Mouse (Mus musculus) splenic B cell, adult 2 months (primary cell): ENCODE data around the gene Bpifa5.

Experiments
- DNase-seq: peaks from one replicate; pipeline ENCODE4 v3.0.0-alpha.2; 2011; ENCODE audit warnings: low read depth, low spot score
- H3K27me3 ChIP-seq: 2 replicates; pipeline ENCODE4 v1.6.1; 2012; ENCODE audit warnings: mild to moderate bottlenecking, low read length, moderate library complexity, mixed read lengths; ENCODE audit not compliant: control insufficient read depth, poor library complexity, insufficient read depth, severe bottlenecking
- H3K36me3 ChIP-seq: 2 replicates; pipeline ENCODE4 v1.6.1; 2012; ENCODE audit warnings: mild to moderate bottlenecking, low read length, moderate library complexity, mixed read lengths; ENCODE audit not compliant: control insufficient read depth, poor library complexity, insufficient read depth, severe bottlenecking

Gene Bpifa5

GRCm38 (mm10) chr2:154189877-154190434 is 27.5 kb downstream of the Bpifa5 start:
- Histone ChIP-seq H3K36me3 (no peaks in the 10 kb centered on the region), H3K27me3 (no peaks in the 10 kb centered on the region)
- no peak for DNase-seq

DNA sequence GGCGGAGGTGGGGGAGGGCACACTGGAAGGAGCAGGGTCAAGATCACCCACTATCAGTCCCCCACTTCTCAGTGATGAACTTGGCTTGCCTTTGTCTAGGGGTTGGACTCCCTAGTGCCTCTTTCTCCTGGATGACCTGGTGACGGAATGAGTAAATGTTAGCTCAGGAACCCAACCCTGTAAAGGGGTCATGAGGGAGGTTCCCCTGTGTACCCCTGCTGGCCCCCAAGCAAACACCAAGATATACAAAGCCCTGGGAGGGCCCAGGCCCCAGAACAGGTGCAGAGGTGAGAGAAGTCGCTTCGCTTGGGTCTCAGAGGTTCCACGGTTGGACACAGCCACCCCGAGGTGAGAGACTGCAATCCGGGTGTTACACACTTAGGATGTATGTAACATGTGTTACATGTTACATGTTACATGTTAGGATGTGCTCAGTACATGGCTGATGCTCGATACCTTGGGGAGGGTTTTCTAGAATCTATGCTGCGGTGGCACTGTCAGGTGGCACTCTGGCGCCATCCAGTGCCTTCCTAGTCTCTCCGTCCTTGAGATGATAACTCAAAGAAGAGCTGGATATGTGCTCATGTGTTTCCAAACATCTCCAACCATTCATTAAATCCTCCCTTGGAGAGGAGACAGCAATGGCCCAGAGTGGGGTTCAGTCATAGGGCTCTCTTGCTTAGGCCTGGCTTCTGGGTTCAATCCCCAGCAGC is 28.3 kb downstream of the Bpifa5 start, which contains the start of gene Bpifb1:
Gene Bpifb1 (plus strand): TSS at position 273 of the 713 bp plus-strand sequence.
- no peaks in the 10 kb centered on the region for H3K36me3 ChIP-seq
- no peak for DNase-seq
- H3K27me3 ChIP-seq: no peaks in the 10 kb centered on the region

GRCm38 (mm10) chr2:154192141-154192540 is 29.7 kb downstream of the Bpifa5 start:
- DNase-seq: no peak

GRCm38 (mm10) chr2:154193071-154193470 is 30.7 kb downstream of the Bpifa5 start:
- no peaks in the 10 kb centered on the region for H3K36me3 ChIP-seq
- no peak for DNase-seq
- no peaks in the 10 kb centered on the region for H3K27me3 ChIP-seq

More at GRCm38 (mm10) chr2:154192141-154192540, 29.7 kb downstream of the Bpifa5 start:
- Histone ChIP-seq H3K27me3 (no peaks in the 10 kb centered on the region), H3K36me3 (no peaks in the 10 kb centered on the region)

- Histone ChIP-seq H3K27me3 (no peaks in the 10 kb centered on the region), H3K36me3 (no peaks in the 10 kb centered on the region)
- no peak for DNase-seq
Observed at GRCm38 (mm10) chr2:154193994-154194504, 31.6 kb downstream of the Bpifa5 start.

- DNase-seq: no peak
- no peaks in the 10 kb centered on the region for H3K36me3 ChIP-seq
- H3K27me3 ChIP-seq: no peaks in the 10 kb centered on the region
Observed at GRCm38 (mm10) chr2:154197036-154197435, 34.6 kb downstream of the Bpifa5 start.

DNA sequence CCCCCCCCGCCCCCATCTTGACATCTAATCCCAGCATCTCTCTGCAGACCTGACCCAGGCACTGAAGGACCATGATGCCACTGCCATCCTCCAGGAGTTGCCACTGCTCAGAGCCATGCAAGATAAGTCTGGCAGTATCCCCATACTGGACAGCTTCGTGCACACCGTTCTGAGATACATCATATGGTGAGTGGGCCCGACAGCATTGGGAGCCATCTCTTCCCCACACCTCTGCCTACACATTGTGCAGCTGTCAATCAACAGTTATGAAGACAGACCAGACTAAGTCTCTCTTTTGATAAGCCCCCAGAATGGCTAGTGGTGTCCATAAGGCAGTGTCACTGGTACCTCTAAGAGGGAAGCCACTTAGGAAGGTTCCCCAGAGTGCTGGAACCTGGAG is 42.2 kb downstream of the Bpifa5 start:
- Histone ChIP-seq H3K36me3 (no peaks in the 10 kb centered on the region), H3K27me3 (no peaks in the 10 kb centered on the region)
- DNase-seq: no peak

DNA sequence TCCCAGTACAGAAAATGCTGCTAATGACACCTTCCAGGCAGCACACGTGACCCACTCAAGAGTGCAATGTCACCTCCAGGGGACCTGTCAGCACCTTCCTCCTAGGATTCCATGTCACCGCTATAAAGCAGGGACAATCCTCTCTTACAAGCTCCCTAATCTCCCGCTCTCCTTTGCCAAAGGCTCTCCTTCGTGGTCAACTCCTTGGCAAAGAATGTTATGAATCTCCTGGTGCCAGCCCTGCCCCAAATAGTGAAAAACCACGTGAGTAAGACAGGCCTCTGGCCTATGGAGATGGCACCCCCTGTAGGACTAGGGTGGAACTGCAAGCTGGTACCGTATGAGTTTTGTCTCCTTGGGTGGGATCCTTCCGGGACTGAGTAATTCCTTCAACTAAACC is 44.5 kb downstream of the Bpifa5 start:
- DNase-seq: peak; percentile 19
- H3K27me3 ChIP-seq: no peaks in the 10 kb centered on the region
- no peaks in the 10 kb centered on the region for H3K36me3 ChIP-seq

DNA sequence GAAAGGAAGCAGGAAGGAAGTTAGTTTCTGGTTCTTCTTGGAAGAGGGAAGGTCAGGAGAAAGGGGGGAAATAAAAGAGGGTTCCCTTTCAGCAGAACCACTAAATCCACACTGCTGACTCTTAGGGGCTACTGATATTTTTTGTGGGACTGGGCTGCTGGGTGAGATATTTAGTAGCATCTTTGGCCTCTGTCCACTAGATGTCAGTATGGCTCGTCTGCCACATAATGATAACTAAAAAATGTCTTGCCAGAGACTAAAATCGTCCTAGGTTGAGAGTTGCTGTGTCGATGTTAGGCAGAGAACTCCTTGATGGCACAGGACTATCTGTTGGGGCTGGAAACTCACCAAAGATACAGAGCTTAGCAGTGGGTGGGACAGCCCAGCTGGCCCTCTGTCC is 46.7 kb downstream of the Bpifa5 start:
- H3K27me3 ChIP-seq: no peaks in the 10 kb centered on the region
- no peaks in the 10 kb centered on the region for H3K36me3 ChIP-seq
- no peak for DNase-seq

- no peak for DNase-seq
- Histone ChIP-seq H3K36me3 (no peaks in the 10 kb centered on the region), H3K27me3 (no peaks in the 10 kb centered on the region)
Observed at GRCm38 (mm10) chr2:154211121-154211520, 48.7 kb downstream of the Bpifa5 start.

DNA sequence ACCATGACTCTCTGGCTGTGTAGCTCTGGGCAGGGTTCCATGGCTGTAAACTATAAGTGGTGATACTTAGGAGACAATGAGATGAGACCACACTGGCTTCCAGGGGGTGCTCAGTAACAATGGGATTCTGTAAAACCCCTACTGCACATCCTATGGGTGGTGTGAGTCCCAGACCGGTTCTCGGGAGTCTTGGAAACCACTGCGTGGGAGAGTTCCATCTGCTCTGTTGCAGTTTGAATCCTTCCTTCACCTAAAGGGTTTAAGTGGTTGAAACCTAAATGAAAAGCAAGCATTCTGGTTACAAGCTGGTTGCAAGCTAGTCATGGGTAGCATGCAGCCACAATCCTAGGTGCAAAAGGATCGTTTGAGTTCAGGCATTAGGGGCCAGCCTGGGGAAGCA is 49.5 kb downstream of the Bpifa5 start:
- Histone ChIP-seq H3K36me3 (no peaks in the 10 kb centered on the region), H3K27me3 (no peaks in the 10 kb centered on the region)
- no peak for DNase-seq

DNA sequence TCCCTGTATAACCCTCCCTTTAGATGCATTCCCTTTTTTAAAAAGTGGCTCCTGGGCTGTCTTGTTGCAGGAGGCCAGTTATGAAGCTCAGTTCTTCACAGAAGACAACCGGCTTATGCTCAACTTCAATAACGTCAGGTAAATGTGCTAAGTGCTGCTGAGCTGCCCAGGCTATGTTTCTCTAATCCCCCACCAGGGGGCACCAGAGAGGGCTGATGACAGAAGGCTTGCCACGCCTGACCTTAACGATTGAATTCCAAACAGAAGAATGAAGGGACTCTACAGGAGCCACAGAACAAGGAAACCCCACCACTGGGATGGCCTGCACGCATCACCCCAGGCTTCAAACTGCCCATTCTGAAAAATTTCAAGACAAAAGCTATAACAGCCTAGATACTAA is 52.8 kb downstream of the Bpifa5 start:
- DNase-seq: peak; percentile 67
- Histone ChIP-seq H3K27me3 (no peaks in the 10 kb centered on the region), H3K36me3 (no peaks in the 10 kb centered on the region)
